ENCODE assay signal across 8 mouse cellular contexts in genomic region chr17:47694503-47695336, GRCm38 (mm10). TPM values are rescaled to one million over a fixed set of nuclear protein-coding genes. Genes with fewer than 3 reads are reported as not detected.
DNase-seq lines count a peak whose midpoint lies in the region; ATAC-seq lines count a peak whose summit lies in the region.

Gene Prickle4 (minus strand): TSS chr17:47694736.

- intact Hi-C loops in left cerebral cortex, postnatal 25 days (cut with DNase I): loop anchor here (5.0 kb wide), 2 partner anchors 322 to 408 kb away; no protein-coding TSS in a partner anchor

- H3K9me3 ChIP-seq in intestine, embryonic 16.5 days (ENCODE audit: control insufficient read depth, low read length): no peaks in the 10 kb centered on the region

- H3K4me3 ChIP-seq in intestine, embryonic 16.5 days (ENCODE audit: low read length): peak within 1 kb of the TSS; percentile 75

- WGBS in intestine, embryonic 16.5 days: under 1% methylated on average over 80 of the region's 82 CpGs

- peaks cover 8% of the 10 kb centered on the region; the same call in 1 of the 2 replicates for H3K4me1 ChIP-seq in intestine, embryonic 16.5 days (ENCODE audit: control insufficient read depth, insufficient read depth, low read length)

- DNase-seq in adrenal gland, postnatal 10 days: peak; percentile 99
- peak; percentile 99 for DNase-seq in embryo, embryonic 9.5 days (ENCODE audit: extremely low spot score)
- peak; percentile 97 to 98 for DNase-seq in gastrocnemius, postnatal 4 days (ENCODE audit: low spot score in 2 of 2)
- DNase-seq in left cerebral cortex, postnatal 25 days (ENCODE audit: low spot score in 2 of 2): peak; percentile 96 to 97
- peak; percentile 96 for DNase-seq in mesoderm, embryonic 11.5 days (ENCODE audit: low read depth, low spot score)
- DNase-seq in right cerebral cortex, postnatal 25 days: peak; percentile 96
- DNase-seq in urinary bladder, postnatal 36 days (ENCODE audit: low spot score in 2 of 2): peak; percentile 93 to 98

- no peaks in the 10 kb centered on the region for H3K36me3 ChIP-seq in intestine, embryonic 16.5 days (ENCODE audit: control insufficient read depth, insufficient read depth, low read length)

- H3K27me3 ChIP-seq in intestine, embryonic 16.5 days (replicated peaks; ENCODE audit: control insufficient read depth, insufficient read depth, low read length): no peaks in the 10 kb centered on the region

- H3K4me2 ChIP-seq in intestine, embryonic 16.5 days (ENCODE audit: low read depth, low read length): peak within 1 kb of the TSS; percentile 81

- peak within 1 kb of the TSS; percentile 45; the same call in 1 of the 2 replicates for H3K27ac ChIP-seq in intestine, embryonic 16.5 days (ENCODE audit: low read length)

- peak within 1 kb of the TSS; percentile 84 for H3K9ac ChIP-seq in intestine, embryonic 16.5 days (ENCODE audit: low read depth, low read length)

- ATAC-seq in intestine, embryonic 16.5 days: peak; percentile 93

RNA-seq across cellular contexts. Expression of gene Prickle4, which starts in this region (rescaled TPM):
- 1 to 10 TPM; 2.2 to 4.8 TPM for total RNA-seq in adrenal gland, postnatal 10 days (2021)
- 1 to 10 TPM; 1.6 to 3.9 TPM for total RNA-seq in gastrocnemius, postnatal 4 days (2021)
- polyA plus RNA-seq in intestine, embryonic 16.5 days (2015; fragmentation: Nextera tagmentation; extraction: Ambion mirVana): 0.69 and 1.8 TPM in 2 replicates
- 1 to 10 TPM; 4.2 to 5.7 TPM for total RNA-seq in left cerebral cortex, postnatal 25 days (2021)

Comparison
In these comparisons a context has a peak if more than half of its experiments do, and no peak if none do; other contexts are left out.
1. Peak in every context shown above with its lines: DNase-seq, ATAC-seq, H3K4me3 ChIP-seq and H3K27ac ChIP-seq.